Mouse (Mus musculus) embryonic fibroblast, embryonic 13.5 days (primary cell): ENCODE data around the gene Fam129a. TPM values are rescaled to one million over a fixed set of nuclear protein-coding genes. Genes with fewer than 3 reads are reported as not detected.
"Not testable (repeated sequence)": the region's sequence is repeated elsewhere in the genome, so short reads cannot be mapped to it uniquely, and the experiment has no call there.

Source experiments
- H3K27ac ChIP-seq: 2 replicates; pipeline ENCODE4 v1.5.1; 2012; ENCODE audit warnings: low read length, control low read depth, inconsistent platforms; ENCODE audit not compliant: insufficient read depth
- H3K4me1 ChIP-seq: 2 replicates; pipeline ENCODE4 v1.6.1; 2011; ENCODE audit warnings: low read length; ENCODE audit not compliant: control insufficient read depth, insufficient read depth
- H3K4me3 ChIP-seq: 2 replicates; pipeline ENCODE4 v1.5.1; 2011; ENCODE audit warnings: mild to moderate bottlenecking, control low read depth, low read length; ENCODE audit not compliant: insufficient read depth
- CTCF ChIP-seq: IDR thresholded peaks from 2 replicates; pipeline ENCODE4 v1.5.1; 2011; ENCODE audit warnings: mild to moderate bottlenecking, control low read depth, low read length, moderate library complexity, borderline replicate concordance; ENCODE audit not compliant: insufficient read depth
- POLR2A ChIP-seq: IDR thresholded peaks from 2 replicates; pipeline ENCODE4 v1.6.1; 2011; ENCODE audit warnings: low read depth, mild to moderate bottlenecking, control low read depth, low read length, moderate library complexity
- polyA plus RNA-seq: library from polyadenylated mRNA; stranded (reverse); fragments of >200 nt; gene quantifications from 2 replicates; pipeline ENCODE4 v1.2.4, GENCODE M21; 2011; ENCODE audit warnings: low read depth; ENCODE audit not compliant: missing spikeins, insufficient read length

The Fam129a gene
- polyA plus RNA-seq, 1 experiment = 81.6 TPM

DNA sequence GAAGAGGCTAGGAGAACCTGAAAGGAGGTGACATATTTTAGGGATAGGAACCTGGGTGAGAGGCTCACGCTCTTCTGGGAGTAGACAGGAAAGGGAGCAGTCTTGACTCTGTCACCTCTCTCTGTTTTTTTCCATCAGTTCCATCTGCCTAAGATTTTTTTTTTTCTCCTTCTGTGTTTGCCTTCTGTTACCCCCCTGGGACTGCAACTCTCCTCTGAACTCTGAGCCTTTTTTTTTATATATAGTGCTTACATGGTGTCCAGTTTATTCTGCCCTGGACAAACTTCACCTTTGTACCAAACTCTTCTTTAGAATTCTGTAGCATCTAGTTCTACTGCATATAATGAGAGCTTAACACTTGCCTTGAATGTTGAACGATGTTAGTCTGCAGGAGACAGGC is 33.3 kb downstream of the Fam129a start:
- Histone ChIP-seq H3K27ac (no peak overlapping the region), H3K4me3 (no peak overlapping the region), H3K4me1 (no peaks in the 10 kb centered on the region)
- no peak for TF ChIP-seq POLR2A
- no peak for TF ChIP-seq CTCF

DNA sequence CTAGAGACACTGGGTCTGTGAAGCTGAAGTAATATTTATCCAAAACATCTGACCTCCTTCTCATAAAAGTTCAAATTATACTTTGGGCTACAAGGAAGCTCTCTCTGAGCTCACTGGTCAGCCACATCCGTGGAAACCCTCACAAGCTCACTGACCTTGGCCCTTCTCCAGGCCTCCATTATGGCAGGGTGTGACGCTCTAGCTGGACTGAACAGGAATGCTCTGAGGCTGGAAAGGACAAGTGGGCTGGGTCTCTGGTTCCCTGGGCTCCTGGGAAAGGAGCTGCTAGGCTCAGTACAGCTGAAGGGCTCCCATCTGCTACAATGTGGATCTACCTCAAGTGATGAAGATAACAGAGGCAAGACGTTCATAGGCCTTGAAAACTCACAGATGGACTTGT is 37.0 kb downstream of the Fam129a start:
- not testable (repeated sequence) for H3K4me3 ChIP-seq, H3K27ac ChIP-seq, H3K4me1 ChIP-seq

DNA sequence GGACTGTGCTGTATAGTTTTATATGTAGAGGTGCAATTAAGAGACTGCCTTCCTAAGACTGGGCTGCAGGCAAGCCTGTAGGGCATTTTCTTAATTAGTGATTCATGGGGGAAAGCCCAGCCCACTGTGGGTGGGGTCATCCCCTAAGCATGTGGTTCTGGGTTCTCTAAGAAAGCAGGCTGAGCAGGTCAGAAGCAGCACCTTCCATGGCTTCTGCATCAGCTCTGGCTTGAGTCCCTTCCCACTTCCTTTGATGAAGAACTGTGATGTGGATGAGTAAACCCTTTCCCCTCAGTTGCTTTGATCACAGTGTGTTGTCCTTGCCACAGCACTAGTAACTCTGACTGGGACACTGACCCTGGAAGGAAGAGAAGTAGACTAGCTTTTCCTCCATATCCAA is 39.6 kb downstream of the Fam129a start:
- TF ChIP-seq POLR2A = no peak
- no peak for TF ChIP-seq CTCF
- Histone ChIP-seq H3K4me3 (no peak overlapping the region), H3K27ac (no peak overlapping the region), H3K4me1 (no peaks in the 10 kb centered on the region)

DNA sequence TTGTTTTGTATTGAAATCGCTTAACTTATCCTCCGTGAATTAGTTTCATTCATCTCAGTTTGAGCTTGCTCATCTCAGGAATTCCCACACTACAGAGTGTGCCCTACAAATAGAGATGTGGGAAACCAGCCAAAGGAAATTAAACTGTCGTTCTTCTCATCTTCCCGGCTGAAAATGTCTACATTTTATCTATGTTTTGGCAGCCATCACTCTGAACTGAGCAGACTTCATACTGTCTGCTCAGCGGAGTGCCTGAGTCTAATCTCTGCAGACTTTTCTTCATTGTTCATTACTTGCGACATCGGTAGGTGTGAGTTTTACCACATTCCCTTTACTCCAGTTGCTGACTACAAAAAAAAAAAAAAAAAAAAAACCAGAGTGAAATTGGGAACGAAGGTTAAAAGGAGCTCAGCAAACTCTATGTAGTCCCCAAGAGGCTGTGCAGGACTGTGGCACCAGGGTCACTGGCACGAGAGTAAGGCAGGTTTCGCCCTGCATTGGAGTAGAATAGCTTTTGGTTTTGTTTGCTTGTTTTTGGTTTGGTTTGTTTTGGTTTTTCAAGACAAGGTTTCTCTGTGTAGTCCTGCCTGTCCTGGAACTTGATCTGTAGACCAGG is 43.4 kb downstream of the Fam129a start:
- no peak overlapping the region for H3K27ac ChIP-seq
- no peak overlapping the region for H3K4me3 ChIP-seq
- H3K4me1 ChIP-seq = peaks cover 3% of the 10 kb centered on the region
- TF ChIP-seq CTCF (no peak), POLR2A (no peak)

DNA sequence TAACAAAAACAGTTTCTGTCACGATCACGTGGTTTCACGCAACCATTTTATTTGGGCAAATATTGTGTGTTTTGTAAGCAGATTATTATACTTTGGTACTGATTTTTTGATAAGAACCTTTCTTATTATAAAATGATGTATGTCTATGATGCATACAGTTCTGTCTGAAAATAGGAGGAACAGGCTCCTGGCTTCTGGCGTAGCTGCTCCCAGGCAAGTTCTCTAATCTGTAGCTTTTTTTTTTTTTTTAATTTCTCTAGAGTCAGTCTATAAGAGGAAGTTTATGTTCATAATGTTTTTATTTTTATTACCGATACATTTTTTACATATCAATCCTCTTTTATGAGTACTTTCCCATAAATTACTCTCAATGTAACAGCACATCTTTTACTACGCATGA is 44.6 kb downstream of the Fam129a start:
- TF ChIP-seq CTCF = no peak
- TF ChIP-seq POLR2A = no peak
- Histone ChIP-seq H3K4me1 (peaks cover 3% of the 10 kb centered on the region), H3K4me3 (no peak overlapping the region), H3K27ac (no peak overlapping the region)

DNA sequence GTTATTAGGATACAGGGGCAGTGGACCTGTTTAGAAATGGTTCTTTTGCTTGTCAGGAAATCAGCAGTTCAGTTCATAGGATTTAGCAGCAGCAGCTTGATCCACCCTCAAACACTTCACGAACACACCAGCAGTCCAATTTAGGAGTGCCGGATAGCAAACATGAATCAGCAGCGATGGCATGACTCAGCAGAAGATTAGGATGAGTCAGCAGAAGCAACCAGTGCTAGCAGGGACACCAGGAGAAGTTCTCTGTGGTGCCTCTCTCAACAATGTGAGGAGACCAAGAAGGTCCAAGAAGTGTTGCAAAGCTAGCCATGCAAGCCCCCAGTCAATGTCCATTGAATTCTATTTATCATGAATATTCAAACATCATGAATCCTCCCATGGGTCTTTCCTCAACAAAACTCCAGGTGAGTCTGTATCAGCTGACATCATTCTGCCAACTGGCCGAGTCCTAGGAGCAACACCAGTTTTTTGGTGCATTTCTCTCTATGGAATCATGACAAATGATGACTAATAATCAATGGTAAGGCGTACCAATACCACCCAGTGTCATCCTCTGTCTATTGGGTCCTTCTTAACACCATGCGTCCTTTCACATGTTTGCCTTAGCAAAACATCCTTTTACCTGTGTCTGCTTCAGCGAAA is 45.7 kb downstream of the Fam129a start:
- H3K4me1 ChIP-seq = peaks cover 3% of the 10 kb centered on the region
- no peak overlapping the region for H3K27ac ChIP-seq
- TF ChIP-seq POLR2A (no peak), CTCF (no peak)
- H3K4me3 ChIP-seq = no peak overlapping the region

DNA sequence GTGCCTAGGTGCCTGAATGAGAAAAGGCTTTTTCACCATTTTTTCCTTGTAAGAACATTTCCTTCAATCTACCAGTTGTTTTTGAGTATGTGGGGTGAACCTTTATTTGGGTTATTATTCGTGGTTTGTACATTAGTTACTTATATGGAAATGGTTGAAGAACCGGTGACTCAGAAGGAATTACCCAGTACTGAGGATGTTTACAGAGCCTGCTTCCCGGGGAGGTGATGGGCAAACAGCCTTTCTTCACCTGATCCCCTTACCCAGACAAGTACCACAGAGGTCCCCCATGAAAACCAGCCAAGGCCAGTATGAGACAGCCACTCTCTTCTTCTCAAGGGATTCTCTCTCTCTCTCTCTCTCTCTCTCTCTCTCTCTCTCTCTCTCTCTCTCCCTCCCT is 47.3 kb downstream of the Fam129a start:
- Histone ChIP-seq H3K4me1 (peaks cover 3% of the 10 kb centered on the region), H3K27ac (no peak overlapping the region), H3K4me3 (no peak overlapping the region)
- TF ChIP-seq CTCF (no peak), POLR2A (no peak)

DNA sequence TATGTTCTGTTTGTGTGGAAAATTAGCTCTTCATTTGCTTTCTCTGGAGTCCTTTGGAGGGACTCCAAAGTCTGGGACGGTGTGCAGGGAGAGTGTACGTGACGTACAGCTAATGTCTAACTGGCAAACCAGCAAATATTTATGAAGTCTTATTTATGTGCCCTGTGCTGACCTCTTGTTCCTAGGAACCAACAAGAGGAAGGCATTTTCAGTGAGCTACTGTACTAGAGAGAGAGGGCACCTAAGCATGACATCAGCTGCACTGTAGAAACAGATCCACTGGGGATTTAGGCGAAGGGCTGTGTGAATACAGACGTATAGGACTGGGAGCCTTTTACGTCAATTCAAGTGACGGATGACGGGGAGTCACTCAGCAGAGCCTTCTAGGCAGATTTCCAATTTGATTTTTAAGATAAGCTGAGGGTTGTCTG is 48.3 kb downstream of the Fam129a start:
- Histone ChIP-seq H3K4me1 (peaks cover 3% of the 10 kb centered on the region), H3K4me3 (no peak overlapping the region), H3K27ac (no peak overlapping the region)
- TF ChIP-seq CTCF (no peak), POLR2A (no peak)

DNA sequence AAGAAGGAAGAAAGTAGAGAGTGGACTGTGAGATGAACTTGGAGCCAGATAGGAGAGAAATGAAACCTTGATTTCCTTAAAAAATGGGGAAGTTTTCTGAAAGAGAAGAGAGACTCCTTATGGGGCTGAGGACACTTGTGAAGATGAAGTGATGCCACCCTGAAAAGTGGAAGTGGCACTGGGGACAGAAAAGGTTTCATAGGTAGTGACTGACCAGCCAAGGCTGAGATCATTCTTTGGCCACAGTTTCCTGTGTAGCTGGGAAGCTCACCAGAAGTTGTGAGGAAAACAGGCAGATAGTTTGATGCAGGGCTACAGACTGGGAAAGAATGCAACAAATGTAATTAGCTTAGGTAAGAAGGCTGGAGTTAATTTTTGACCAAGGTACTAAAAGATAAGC is 49.7 kb downstream of the Fam129a start:
- Histone ChIP-seq H3K4me1 (peaks cover 3% of the 10 kb centered on the region), H3K27ac (no peak overlapping the region), H3K4me3 (no peak overlapping the region)
- TF ChIP-seq POLR2A (no peak), CTCF (no peak)

DNA sequence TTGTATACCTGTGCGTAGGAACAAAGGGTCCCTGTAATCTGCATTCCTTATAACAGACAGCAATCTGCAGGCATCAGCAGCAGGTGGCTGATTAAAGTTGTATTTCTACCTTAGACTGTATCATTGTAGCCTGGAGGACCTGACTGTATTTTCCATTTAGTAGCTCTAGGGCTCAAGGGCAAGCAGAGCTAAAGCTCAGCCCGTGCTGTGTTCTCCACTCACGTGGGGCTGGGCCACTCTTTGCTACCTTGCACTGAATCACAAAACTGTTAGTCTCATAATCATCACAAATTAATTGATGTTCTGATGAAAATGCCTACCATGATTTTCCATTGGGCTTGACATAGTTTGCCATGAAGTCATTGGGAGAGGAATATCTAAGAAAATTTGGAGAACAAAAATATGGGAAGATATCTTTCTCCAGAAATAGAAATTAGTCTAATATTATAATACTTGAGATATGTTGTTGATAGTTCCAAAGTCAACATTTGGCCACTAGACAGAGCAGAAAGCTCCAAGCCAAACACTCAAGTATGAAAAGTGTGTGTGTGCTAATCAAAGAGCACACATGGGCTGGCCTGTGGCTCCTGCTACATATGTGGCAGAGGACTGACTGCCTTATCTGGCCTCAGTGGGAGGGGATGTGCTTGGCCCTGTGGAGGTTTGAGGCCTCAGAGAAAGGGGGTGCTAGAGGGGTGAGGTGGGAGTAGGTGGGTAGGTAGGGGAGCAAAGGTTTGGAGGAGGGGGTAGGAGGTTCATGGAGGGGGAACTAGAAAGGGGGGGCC is 53.6 kb downstream of the Fam129a start:
- H3K27ac ChIP-seq = no peak overlapping the region
- peaks cover 3% of the 10 kb centered on the region; the same call in 1 of the 2 replicates for H3K4me1 ChIP-seq
- TF ChIP-seq POLR2A (no peak), CTCF (no peak)
- H3K4me3 ChIP-seq = no peak overlapping the region

DNA sequence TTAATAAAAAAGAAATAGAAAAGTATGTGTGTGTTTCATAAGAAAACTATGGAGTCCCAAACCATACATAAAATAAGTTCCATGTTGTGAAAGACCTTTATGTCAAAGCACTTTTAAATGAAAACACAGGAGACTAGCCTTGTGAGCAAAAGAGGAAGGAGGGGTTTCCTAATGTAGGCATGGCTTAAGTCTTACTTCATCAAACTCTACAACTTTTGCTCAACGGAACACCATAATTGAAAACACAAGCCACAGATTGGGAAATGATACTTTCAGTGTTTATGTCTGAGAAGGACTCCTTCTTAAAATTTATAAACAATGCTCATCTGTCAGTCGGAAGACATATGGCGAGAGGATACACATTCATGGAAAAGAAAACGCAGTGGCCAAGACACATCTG is 54.3 kb downstream of the Fam129a start:
- H3K4me3 ChIP-seq = no peak overlapping the region
- no peak overlapping the region for H3K27ac ChIP-seq
- TF ChIP-seq POLR2A (no peak), CTCF (no peak)
- peaks cover 6% of the 10 kb centered on the region; the same call in 1 of the 2 replicates for H3K4me1 ChIP-seq
